Mouse (Mus musculus): ENCODE results near the gene Zfp933. TPM values are rescaled to one million over a fixed set of nuclear protein-coding genes. Genes with fewer than 3 reads are reported as not detected.

Zfp933 gene
- total RNA-seq, 2 experiments from 2014 or later = 6.1 to 9.5 TPM

Other genes with a start within 250 kb of the Zfp933 start
- gene Zfp979, start 205.9 kb downstream of the Zfp933 start, total RNA-seq (2015) = 3.8 and 5.4 TPM in 2 replicates
- 3.0 and 3.5 TPM in 2 replicates for gene Zfp979, start 205.9 kb downstream of the Zfp933 start, total RNA-seq (2017)
- gene Zfp534, start 145.8 kb downstream of the Zfp933 start, total RNA-seq (2015) = 0.05 TPM in 1 of 2 replicates, not detected in the other
- 0.07 and 0.08 TPM in 2 replicates for gene Zfp534, start 145.8 kb downstream of the Zfp933 start, total RNA-seq (2017)
- 51.5 and 60.9 TPM in 2 replicates for gene Zfp984, start 38.6 kb downstream of the Zfp933 start, total RNA-seq (2015)
- gene Zfp984, start 38.6 kb downstream of the Zfp933 start, total RNA-seq (2017) = 26.6 and 29.0 TPM in 2 replicates
- 34.1 and 40.2 TPM in 2 replicates for gene Miip, start 20.4 kb upstream of the Zfp933 start, total RNA-seq (2015)
- 43.6 and 50.4 TPM in 2 replicates for gene Miip, start 20.4 kb upstream of the Zfp933 start, total RNA-seq (2017)
- gene Fv1, start 20.6 kb upstream of the Zfp933 start, total RNA-seq (2015) = 4.2 and 5.3 TPM in 2 replicates
- 13.4 and 15.9 TPM in 2 replicates for gene Fv1, start 20.6 kb upstream of the Zfp933 start, total RNA-seq (2017)
- 24.3 and 25.0 TPM in 2 replicates for gene Mfn2, start 56.3 kb upstream of the Zfp933 start, total RNA-seq (2015)
- gene Mfn2, start 56.3 kb upstream of the Zfp933 start, total RNA-seq (2017) = 29.1 and 33.6 TPM in 2 replicates
- 4.8 and 5.6 TPM in 2 replicates for gene Plod1, start 88.4 kb upstream of the Zfp933 start, total RNA-seq (2015)
- 10.5 and 12.2 TPM in 2 replicates for gene Plod1, start 88.4 kb upstream of the Zfp933 start, total RNA-seq (2017)
- 32.9 and 34.2 TPM in 2 replicates for gene 2510039O18Rik, start 92.5 kb upstream of the Zfp933 start, total RNA-seq (2015)
- gene 2510039O18Rik, start 92.5 kb upstream of the Zfp933 start, total RNA-seq (2017) = 30.4 and 38.6 TPM in 2 replicates
- not detected in 2 replicates for gene Nppb, start 137.4 kb upstream of the Zfp933 start, total RNA-seq (2015)
- gene Nppb, start 137.4 kb upstream of the Zfp933 start, total RNA-seq (2017) = not detected in 2 replicates
- not detected in 2 replicates for gene Nppa, start 152.4 kb upstream of the Zfp933 start, total RNA-seq (2015)
- gene Nppa, start 152.4 kb upstream of the Zfp933 start, total RNA-seq (2017) = not detected in 2 replicates
- gene Clcn6, start 190.5 kb upstream of the Zfp933 start, total RNA-seq (2015) = 3.3 and 4.1 TPM in 2 replicates
- 1.5 and 6.4 TPM in 2 replicates for gene Clcn6, start 190.5 kb upstream of the Zfp933 start, total RNA-seq (2017)
- gene Mthfr, start 190.7 kb upstream of the Zfp933 start, total RNA-seq (2015) = 5.5 and 6.2 TPM in 2 replicates
- 4.3 and 7.2 TPM in 2 replicates for gene Mthfr, start 190.7 kb upstream of the Zfp933 start, total RNA-seq (2017)
- 16.3 and 16.5 TPM in 2 replicates for gene Agtrap, start 239.7 kb upstream of the Zfp933 start, total RNA-seq (2015)
- 34.5 and 35.9 TPM in 2 replicates for gene Agtrap, start 239.7 kb upstream of the Zfp933 start, total RNA-seq (2017)